Mouse (Mus musculus): ENCODE data around the gene Mri1. TPM values are rescaled to one million over a fixed set of nuclear protein-coding genes. Genes with fewer than 3 reads are reported as not detected.

Gene Mri1
- polyA plus RNA-seq, 1 experiment from 2014 or later: 50.3 TPM

- no peak overlapping the region for H3K27ac ChIP-seq (replicated peaks; ENCODE audit: low read depth, low read length)
- peaks cover 8% of the 10 kb centered on the region; the same call in 1 of the 2 replicates for H3K4me1 ChIP-seq (ENCODE audit: control insufficient read depth, insufficient read depth, low read length)
- H3K36me3 ChIP-seq (ENCODE audit: control insufficient read depth, insufficient read depth, low read length): peaks cover 87% of the 10 kb centered on the region
- no peaks in the 10 kb centered on the region for H3K9me3 ChIP-seq (ENCODE audit: control insufficient read depth, low read length)
- no peak overlapping the region for H3K4me2 ChIP-seq (ENCODE audit: low read depth, low read length)
- WGBS: 90% methylated on average over 3 of the region's 3 CpGs
- no peak overlapping the region for H3K4me3 ChIP-seq (ENCODE audit: low read depth, low read length)
- H3K27me3 ChIP-seq (replicated peaks; ENCODE audit: control insufficient read depth, insufficient read depth, low read length): no peaks in the 10 kb centered on the region
- no peak for ATAC-seq (ENCODE audit: low read depth)
- DNase-seq (ENCODE audit: low spot score): no peak
- no peak overlapping the region for H3K9ac ChIP-seq (ENCODE audit: low read depth, low read length)
Observed at GRCm38 (mm10) chr8:84211202-84211601, 45.9 kb downstream of the Mri1 start.

GRCm38 (mm10) chr8:84210167-84210791 lies 46.8 kb downstream of the Mri1 start:
- DNase-seq (ENCODE audit: low spot score) (peak; percentile 84), ATAC-seq (ENCODE audit: low read depth) (peak; percentile 65)
- Histone ChIP-seq H3K4me3 (ENCODE audit: low read depth, low read length) (no peak overlapping the region), H3K9ac (ENCODE audit: low read depth, low read length) (no peak overlapping the region), H3K4me2 (ENCODE audit: low read depth, low read length) (no peak overlapping the region), H3K9me3 (ENCODE audit: control insufficient read depth, low read length) (no peaks in the 10 kb centered on the region), H3K4me1 (ENCODE audit: control insufficient read depth, insufficient read depth, low read length) (peaks cover 8% of the 10 kb centered on the region; the same call in 1 of the 2 replicates), H3K36me3 (ENCODE audit: control insufficient read depth, insufficient read depth, low read length) (peaks cover 87% of the 10 kb centered on the region), H3K27ac (replicated peaks; ENCODE audit: low read depth, low read length) (peak overlapping the region; percentile 16; the same call in 1 of the 2 replicates), H3K27me3 (replicated peaks; ENCODE audit: control insufficient read depth, insufficient read depth, low read length) (no peaks in the 10 kb centered on the region)
- WGBS: 47% methylated on average over 23 of the region's 34 CpGs

DNA sequence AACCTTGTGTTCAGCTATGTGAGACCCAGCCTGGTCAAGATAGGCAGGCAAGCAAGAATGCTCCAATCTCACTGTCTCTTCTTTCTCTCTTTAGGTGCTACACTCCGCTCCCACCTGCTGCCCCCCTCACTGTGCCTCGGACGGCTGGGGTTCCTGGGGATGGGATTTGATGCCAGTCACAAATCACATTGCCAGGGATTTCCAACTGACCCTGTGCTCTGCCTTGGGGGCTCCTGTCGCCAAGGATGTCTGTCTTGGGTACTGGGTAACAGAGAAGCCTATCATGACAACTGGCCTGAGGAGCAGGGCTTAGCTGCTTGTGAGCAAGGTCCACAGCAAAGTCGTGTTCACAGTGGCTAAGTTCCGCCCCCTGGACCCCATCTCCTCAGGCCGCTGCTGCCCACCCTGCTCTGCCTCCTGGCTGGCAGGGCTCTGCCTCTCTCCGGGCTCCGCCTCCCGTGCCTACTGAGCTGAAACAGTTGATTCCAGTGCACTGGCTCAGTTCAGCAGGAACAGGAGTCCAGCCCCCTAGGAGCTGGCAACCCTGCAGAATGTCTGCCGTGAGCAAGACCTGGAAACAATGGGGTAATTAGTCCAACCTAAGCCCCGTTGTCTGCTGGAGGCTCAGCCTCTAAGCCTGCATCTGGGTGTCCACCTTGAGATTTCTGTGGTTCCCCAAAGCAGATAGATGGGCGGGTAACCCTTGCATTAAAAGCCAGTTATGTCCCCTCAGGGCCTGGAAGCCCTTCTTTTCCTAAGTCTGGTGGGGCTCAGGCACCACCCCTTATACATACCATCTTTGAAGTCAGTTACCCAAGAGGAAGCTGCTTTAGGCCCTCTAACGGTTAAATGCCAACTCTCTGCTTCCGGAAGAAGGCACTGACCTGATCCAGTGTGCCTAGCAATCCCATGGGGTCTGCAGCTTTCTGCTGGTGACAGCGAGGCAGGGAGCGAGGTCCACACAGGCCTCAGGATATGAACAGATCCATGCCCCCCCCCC lies 48.4 kb downstream of the Mri1 start:
- 44% methylated on average over 17 of the region's 17 CpGs for WGBS

GRCm38 (mm10) chr8:84207811-84208210 lies 49.3 kb downstream of the Mri1 start:
- peak overlapping the region; percentile 31 for H3K9ac ChIP-seq (ENCODE audit: low read depth, low read length)
- no peaks in the 10 kb centered on the region for H3K27me3 ChIP-seq (replicated peaks; ENCODE audit: control insufficient read depth, insufficient read depth, low read length)
- H3K27ac ChIP-seq (replicated peaks; ENCODE audit: low read depth, low read length): peak overlapping the region; percentile 76
- 46% methylated on average over 7 of the region's 7 CpGs for WGBS
- DNase-seq (ENCODE audit: low spot score) (peak; percentile 62), ATAC-seq (ENCODE audit: low read depth) (no peak)
- H3K4me1 ChIP-seq (ENCODE audit: control insufficient read depth, insufficient read depth, low read length): peaks cover 16% of the 10 kb centered on the region
- H3K9me3 ChIP-seq (ENCODE audit: control insufficient read depth, low read length): no peaks in the 10 kb centered on the region
- H3K4me3 ChIP-seq (ENCODE audit: low read depth, low read length): no peak overlapping the region
- H3K36me3 ChIP-seq (ENCODE audit: control insufficient read depth, insufficient read depth, low read length): peaks cover 70% of the 10 kb centered on the region
- no peak overlapping the region; the same call in 1 of the 2 replicates for H3K4me2 ChIP-seq (ENCODE audit: low read depth, low read length)

More for the DNA sequence above, 48.4 kb downstream of the Mri1 start:
- Histone ChIP-seq H3K9ac (ENCODE audit: low read depth, low read length) (no peak overlapping the region), H3K4me1 (ENCODE audit: control insufficient read depth, insufficient read depth, low read length) (peaks cover 12% of the 10 kb centered on the region; the same call in 1 of the 2 replicates), H3K36me3 (ENCODE audit: control insufficient read depth, insufficient read depth, low read length) (peaks cover 79% of the 10 kb centered on the region), H3K4me2 (ENCODE audit: low read depth, low read length) (no peak overlapping the region), H3K27me3 (replicated peaks; ENCODE audit: control insufficient read depth, insufficient read depth, low read length) (no peaks in the 10 kb centered on the region), H3K9me3 (ENCODE audit: control insufficient read depth, low read length) (no peaks in the 10 kb centered on the region), H3K4me3 (ENCODE audit: low read depth, low read length) (no peak overlapping the region), H3K27ac (replicated peaks; ENCODE audit: low read depth, low read length) (peak overlapping the region; percentile 76)
- peak; percentile 26 for DNase-seq (ENCODE audit: low spot score)
- ATAC-seq (ENCODE audit: low read depth): no peak

- 94% methylated on average over 3 of the region's 3 CpGs for WGBS
- Histone ChIP-seq H3K27ac (replicated peaks; ENCODE audit: low read depth, low read length) (peak overlapping the region; percentile 76; the same call in 1 of the 2 replicates), H3K4me1 (ENCODE audit: control insufficient read depth, insufficient read depth, low read length) (peaks cover 27% of the 10 kb centered on the region)
Observed at GRCm38 (mm10) chr8:84206666-84207065, 50.5 kb downstream of the Mri1 start.

GRCm38 (mm10) chr8:84205073-84205472 lies 52.1 kb downstream of the Mri1 start:
- ATAC-seq (ENCODE audit: low read depth) (no peak), DNase-seq (ENCODE audit: low spot score) (no peak)
- Histone ChIP-seq H3K27me3 (replicated peaks; ENCODE audit: control insufficient read depth, insufficient read depth, low read length) (no peaks in the 10 kb centered on the region), H3K9me3 (ENCODE audit: control insufficient read depth, low read length) (no peaks in the 10 kb centered on the region), H3K36me3 (ENCODE audit: control insufficient read depth, insufficient read depth, low read length) (peaks cover 46% of the 10 kb centered on the region), H3K9ac (ENCODE audit: low read depth, low read length) (no peak overlapping the region), H3K4me1 (ENCODE audit: control insufficient read depth, insufficient read depth, low read length) (peaks cover 37% of the 10 kb centered on the region), H3K4me2 (ENCODE audit: low read depth, low read length) (no peak overlapping the region), H3K27ac (replicated peaks; ENCODE audit: low read depth, low read length) (no peak overlapping the region), H3K4me3 (ENCODE audit: low read depth, low read length) (no peak overlapping the region)
- WGBS: 92% methylated on average over 5 of the region's 5 CpGs

More at GRCm38 (mm10) chr8:84206666-84207065, 50.5 kb downstream of the Mri1 start:
- Histone ChIP-seq H3K9ac (ENCODE audit: low read depth, low read length) (no peak overlapping the region; the same call in 1 of the 2 replicates), H3K9me3 (ENCODE audit: control insufficient read depth, low read length) (no peaks in the 10 kb centered on the region), H3K4me3 (ENCODE audit: low read depth, low read length) (no peak overlapping the region), H3K4me2 (ENCODE audit: low read depth, low read length) (no peak overlapping the region), H3K36me3 (ENCODE audit: control insufficient read depth, insufficient read depth, low read length) (peaks cover 59% of the 10 kb centered on the region), H3K27me3 (replicated peaks; ENCODE audit: control insufficient read depth, insufficient read depth, low read length) (no peaks in the 10 kb centered on the region)
- ATAC-seq (ENCODE audit: low read depth): no peak
- DNase-seq (ENCODE audit: low spot score): no peak

- H3K4me1 ChIP-seq (ENCODE audit: control insufficient read depth, insufficient read depth, low read length): peaks cover 46% of the 10 kb centered on the region
- no peak for DNase-seq (ENCODE audit: low spot score)
- whole genome bisulfite sequencing: 49% methylated on average over 13 of the region's 13 CpGs
Observed at GRCm38 (mm10) chr8:84203975-84204772, 53.0 kb downstream of the Mri1 start.

More at GRCm38 (mm10) chr8:84203975-84204772, 53.0 kb downstream of the Mri1 start:
- Histone ChIP-seq H3K9me3 (ENCODE audit: control insufficient read depth, low read length) (no peaks in the 10 kb centered on the region), H3K4me2 (ENCODE audit: low read depth, low read length) (peak overlapping the region; percentile 89), H3K27ac (replicated peaks; ENCODE audit: low read depth, low read length) (peak overlapping the region; percentile 99), H3K36me3 (ENCODE audit: control insufficient read depth, insufficient read depth, low read length) (peaks cover 37% of the 10 kb centered on the region), H3K27me3 (replicated peaks; ENCODE audit: control insufficient read depth, insufficient read depth, low read length) (no peaks in the 10 kb centered on the region), H3K4me3 (ENCODE audit: low read depth, low read length) (peak overlapping the region; percentile 76), H3K9ac (ENCODE audit: low read depth, low read length) (peak overlapping the region; percentile 94)
- ATAC-seq (ENCODE audit: low read depth): no peak
